Mouse (Mus musculus): ENCODE measurements at regions not wholly inside any gene's neighbourhood (a gene's known extent, or its start where the extent isn't known, plus 50 kb on each side); places are given as distances from the start of the nearest gene placed in this dataset.

GRCm38 (mm10) chr15:33862224-33862752 is 495.4 kb downstream of the 9430069I07Rik start:
- TF ChIP-seq CTCF (IDR thresholded peaks at IDR 0.05; ENCODE audit: control insufficient read depth, insufficient read depth, insufficient read length) = no peak
- TF ChIP-seq MYOG (IDR thresholded peaks at IDR 0.05; ENCODE audit: control insufficient read depth, extremely low read depth, insufficient read length) = no peak
